Mouse (Mus musculus): ENCODE measurements around the gene Casp2.

The Casp2 gene

DNA sequence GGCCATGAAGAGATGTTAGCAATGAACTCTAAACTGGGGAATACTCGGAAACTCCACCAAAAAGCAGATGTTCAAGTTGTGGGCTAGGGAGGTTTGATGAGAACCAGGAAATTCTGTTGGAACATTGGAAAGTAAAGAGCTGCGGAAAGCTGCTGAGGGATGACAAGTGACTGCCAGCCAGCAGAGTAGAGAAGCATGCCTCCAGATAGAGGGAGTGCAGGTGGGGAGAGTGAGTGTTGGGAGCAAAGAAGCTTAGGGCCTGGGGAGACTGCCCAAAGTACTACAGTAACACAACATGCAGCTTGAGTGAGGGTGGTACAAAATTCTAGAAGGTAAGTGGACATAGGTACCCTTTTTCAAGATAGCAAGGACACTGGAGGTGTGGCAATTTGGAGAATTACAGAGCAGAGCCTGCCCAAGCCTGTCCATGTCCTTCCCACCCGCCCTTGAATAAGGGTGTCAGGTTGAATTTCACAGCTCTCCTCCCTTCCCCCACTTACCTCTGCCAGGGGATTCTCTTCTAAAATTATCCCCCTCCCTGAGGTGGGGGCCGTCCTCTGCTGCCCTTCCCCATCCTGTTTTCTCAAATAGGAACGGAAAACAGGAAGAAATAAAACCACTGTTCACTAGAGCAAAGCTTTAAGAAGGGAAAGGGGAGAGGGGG is 18.2 kb downstream of the Casp2 start:
- no peak for DNase-seq (ENCODE audit: low read depth)

GRCm38 (mm10) chr6:42286448-42286847 is 21.7 kb downstream of the Casp2 start, which contains the start of gene Clcn1:
TSS of gene Clcn1 (plus strand) at chr6:42286685.
- DNase-seq (ENCODE audit: low read depth): no peak

- no peak for DNase-seq (ENCODE audit: low read depth)
These were observed 22.8 kb downstream of the Casp2 start for GRCm38 (mm10) chr6:42287562-42287961.

GRCm38 (mm10) chr6:42293327-42293726 is 28.5 kb downstream of the Casp2 start:
- no peak for DNase-seq (ENCODE audit: low read depth)

DNA sequence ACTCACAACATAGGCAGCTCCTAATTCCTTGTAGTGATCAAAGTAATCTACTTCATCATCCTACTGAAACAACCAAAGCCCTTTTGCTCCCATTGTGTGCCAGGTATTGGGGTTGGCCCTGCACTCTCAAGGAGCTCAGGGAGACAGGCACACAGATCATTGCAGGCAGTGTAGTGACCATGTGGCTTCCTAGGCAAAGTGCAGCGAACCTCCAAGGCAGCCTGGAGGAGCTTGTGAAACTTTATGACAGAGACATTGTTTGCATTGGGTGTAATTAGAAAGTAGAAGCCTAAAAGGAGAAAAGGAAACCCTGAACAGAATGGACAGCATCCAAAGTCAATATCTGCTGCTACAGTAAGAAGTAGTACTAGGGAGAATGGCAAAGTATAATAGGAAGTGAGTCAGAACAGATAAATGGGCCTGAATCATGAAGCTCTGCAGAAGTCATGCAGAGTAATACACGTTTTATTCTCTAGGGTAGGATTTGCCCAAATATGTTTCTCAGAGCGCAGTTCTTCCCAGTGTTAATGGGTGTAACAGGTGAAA is 30.8 kb downstream of the Casp2 start:
- DNase-seq (ENCODE audit: low read depth): no peak

- no peak for DNase-seq (ENCODE audit: low read depth)
These were observed 34.6 kb downstream of the Casp2 start for GRCm38 (mm10) chr6:42299362-42299761.

DNA sequence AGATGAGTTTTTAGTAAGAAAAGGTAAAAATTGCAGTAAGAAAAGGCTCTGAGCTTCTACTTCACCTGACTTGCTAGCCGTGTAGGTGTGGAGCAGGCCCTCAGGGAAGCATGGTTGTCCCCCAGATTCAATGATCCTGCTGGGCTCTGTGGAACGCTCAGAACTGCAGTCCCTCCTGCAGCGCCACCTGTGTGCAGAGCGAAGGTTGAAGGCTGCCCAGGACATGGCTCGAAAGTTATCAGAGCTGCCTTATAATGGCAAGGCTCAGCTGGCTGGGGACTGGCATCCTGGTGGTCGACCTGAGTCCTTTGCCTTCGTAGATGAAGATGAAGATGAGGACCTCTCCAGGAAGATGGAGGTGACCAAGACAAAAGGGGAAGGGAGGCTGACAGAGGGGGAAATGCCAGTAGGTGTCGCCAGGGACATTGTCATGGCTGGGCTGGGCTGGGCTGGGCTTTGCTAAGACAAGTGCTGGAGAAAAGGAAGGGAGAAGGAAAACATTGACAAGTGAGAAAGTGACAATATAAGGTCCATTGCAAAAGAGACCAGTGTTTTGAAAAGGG is 45.1 kb downstream of the Casp2 start:
- no peak for DNase-seq (ENCODE audit: low read depth)

DNA sequence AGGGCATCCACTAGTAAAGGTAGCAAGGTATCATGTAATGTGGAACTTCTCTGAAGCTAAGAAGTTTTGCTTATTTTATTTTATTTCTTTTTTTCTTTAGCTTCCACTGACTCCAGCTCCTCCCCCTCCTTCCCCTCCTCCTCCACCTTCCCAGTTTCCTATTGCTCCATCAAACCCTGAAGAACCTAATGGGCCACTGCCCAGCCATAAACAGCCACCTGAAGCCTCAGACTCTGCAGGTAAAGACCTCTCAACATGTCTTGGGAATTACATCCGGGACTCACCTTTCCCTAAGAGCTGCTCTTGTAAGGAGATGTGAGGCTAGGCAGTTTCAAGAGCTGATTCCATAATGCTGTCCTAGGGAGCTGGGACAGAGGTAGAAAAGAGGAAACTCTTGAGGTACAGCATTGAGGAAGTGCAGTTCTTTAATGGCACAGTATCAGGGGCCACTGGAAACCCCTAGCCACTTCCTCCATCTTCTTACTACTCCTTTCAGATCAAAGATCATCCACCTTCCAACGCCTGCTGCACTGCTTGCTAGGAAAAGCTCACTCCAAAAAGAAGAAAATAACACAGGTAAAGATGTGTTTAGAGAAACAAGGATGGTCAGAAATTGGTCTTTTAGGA is 45.8 kb downstream of the Casp2 start:
- DNase-seq (ENCODE audit: low read depth): no peak

DNA sequence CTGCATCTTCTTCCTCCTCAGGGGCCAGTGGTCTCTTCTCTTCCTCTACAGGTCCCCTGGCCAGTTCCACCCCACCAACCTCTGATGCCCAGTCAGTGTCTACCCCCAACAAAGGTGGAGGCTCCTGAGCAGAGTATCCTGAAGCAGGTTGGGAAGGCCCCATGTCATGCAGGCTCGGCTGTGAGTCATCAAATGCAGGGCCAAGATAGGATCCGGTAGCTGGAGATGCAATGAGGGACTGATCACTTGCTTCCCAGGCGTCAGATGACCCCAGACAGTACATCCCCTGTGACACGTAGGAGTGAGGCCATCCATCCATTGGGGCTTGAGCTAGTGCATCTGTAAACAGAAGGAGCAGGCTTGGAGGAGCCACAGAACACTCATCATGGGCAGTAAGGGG is 53.5 kb downstream of the Casp2 start:
- no peak for DNase-seq (ENCODE audit: low read depth)

- peak; percentile 12 for DNase-seq (ENCODE audit: low read depth)
These were observed 58.7 kb downstream of the Casp2 start for GRCm38 (mm10) chr6:42323371-42324066.

DNA sequence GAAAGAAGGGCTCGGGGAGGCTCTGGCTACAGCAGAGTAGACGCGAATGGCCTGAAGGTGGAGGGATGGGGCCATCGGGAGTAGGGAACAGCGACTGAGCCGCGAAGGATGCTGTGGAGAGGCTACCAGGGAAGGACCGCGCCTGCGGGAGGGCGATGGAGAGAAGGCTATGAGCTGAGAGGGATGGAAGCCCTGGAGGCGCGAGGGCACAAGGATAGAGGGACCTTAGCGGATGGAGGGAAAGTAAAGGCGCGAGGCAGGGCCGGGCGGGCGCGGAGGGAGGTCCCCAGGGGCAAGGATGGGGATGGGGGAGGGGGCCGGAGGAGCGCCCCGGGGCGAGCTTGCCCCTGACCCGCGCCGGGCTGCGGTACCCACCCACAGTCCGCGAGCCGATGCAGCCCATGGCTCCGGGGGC is 59.3 kb downstream of the Casp2 start:
- peak; percentile 39 for DNase-seq (ENCODE audit: low read depth)

GRCm38 (mm10) chr6:42324482-42325267 is 59.9 kb downstream of the Casp2 start, which contains the start of gene Fam131b:
TSS of gene Fam131b (minus strand) at chr6:42324643.
- peak; percentile 61 for DNase-seq (ENCODE audit: low read depth)

GRCm38 (mm10) chr6:42325268-42325609 is 60.5 kb downstream of the Casp2 start:
- peak; percentile 88 for DNase-seq (ENCODE audit: low read depth)

GRCm38 (mm10) chr6:42326509-42326908 is 61.7 kb downstream of the Casp2 start:
- DNase-seq (ENCODE audit: low read depth): no peak

DNA sequence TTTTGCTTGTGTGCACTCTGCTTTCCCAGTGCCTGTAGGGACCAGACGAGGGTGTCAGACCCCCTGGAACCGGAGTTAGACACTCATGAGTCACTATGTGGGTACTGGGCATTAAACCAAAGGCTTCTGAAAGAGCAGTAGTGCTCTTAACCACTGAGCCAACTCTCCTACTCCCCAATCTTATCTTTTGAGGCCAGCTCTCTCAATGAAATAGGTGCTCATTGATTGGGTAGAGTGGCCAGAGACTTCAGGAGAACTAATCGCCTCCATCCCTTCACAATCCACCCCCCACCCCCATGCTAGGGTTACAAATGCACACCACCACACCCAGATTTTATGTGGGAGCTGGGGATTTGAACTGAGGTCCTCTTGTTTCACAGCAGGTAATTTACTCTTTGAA is 64.0 kb downstream of the Casp2 start:
- no peak for DNase-seq (ENCODE audit: low read depth)

DNA sequence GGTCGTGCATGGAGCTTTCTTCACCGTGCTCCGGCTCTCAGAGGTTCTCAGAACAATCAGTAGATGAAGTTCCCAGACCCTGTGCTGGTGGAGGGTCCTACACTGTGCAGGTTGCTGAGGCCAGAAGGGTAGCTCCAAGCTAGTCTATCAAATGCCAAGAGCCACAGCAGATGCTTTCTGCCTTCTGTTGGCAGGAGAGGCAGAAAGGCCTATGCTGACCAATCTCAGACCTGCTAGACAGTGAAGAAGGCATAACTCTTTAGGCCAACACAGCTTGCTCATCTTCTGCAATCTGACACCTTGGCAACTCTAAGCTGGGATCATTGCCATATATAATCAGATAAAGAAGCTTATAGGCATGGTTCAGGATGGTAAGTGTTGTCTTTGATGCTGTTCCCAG is 65.4 kb downstream of the Casp2 start:
- DNase-seq (ENCODE audit: low read depth): no peak

- DNase-seq (ENCODE audit: low read depth): no peak
These were observed 66.2 kb downstream of the Casp2 start for GRCm38 (mm10) chr6:42330946-42331345.

All from induced T-regulatory cell, adult 2 months (primary cell).